ENCODE assay signal across 11 mouse cellular contexts in the genomic region with DNA sequence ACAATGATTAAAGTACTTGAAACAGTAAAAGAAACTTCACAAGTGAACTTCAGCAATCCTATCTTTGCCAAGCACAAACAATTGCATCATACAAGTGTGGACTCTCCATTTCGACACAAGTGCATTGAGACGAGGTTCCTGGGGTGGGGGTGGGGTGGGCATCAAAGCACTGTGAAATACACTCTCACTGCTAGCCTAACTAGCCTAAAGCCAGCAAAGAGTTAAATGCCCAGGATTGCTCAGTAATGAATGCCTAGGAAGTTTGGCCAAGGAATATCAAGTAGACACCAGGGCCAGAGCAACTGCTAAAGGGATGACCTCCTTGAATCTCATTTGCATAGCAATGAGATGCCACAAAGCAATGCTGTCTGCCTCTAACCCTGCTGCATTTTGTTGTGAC. TPM values are rescaled to one million over a fixed set of nuclear protein-coding genes. Genes with fewer than 3 reads are reported as not detected.
DNase-seq lines count a peak whose midpoint lies in the region; ATAC-seq and TF ChIP-seq lines count a peak whose summit lies in the region.
"Had no signal": no experiment of that assay in that cellular context is flagged by ENCODE, and none has a peak within 500 bp of the region (broad histone marks: within the 10 kb centered on the region; RNA-seq: fewer than 3 reads in every experiment).

No protein-coding gene starts in this region.

- DNase-seq in brain, embryonic 14.5 days (ENCODE audit: low read depth): peak; percentile 92
- DNase-seq in embryonic facial prominence, embryonic 10.5 days (ENCODE audit: low spot score): peak; percentile 10
- peak; percentile 49 for DNase-seq in hindbrain, embryonic 14.5 days (ENCODE audit: low spot score)
- no peak for DNase-seq in adrenal gland, adult 18-20 months (ENCODE audit: low spot score in 2 of 2)
- DNase-seq in heart, postnatal 14 days: no peak
- no peak for DNase-seq in thymus, postnatal 14 days
- DNase-seq: right cerebral cortex, postnatal 25 days had no signal

- H3K4me2 ChIP-seq in hindbrain, embryonic 14.5 days (replicated peaks): peak overlapping the region; percentile 32; the same call in 1 of the 2 replicates
- peak overlapping the region; percentile 39 for H3K4me2 ChIP-seq in midbrain, embryonic 12.5 days (replicated peaks)
- H3K4me2 ChIP-seq: limb, embryonic 12.5 days had no signal

- ATAC-seq in hindbrain, embryonic 14.5 days (ENCODE audit: low FRiP score): peak; percentile 91
- ATAC-seq in midbrain, embryonic 12.5 days (ENCODE audit: low FRiP score, low read depth): peak; percentile 97

- no peak overlapping the region for H3K27ac ChIP-seq in embryonic facial prominence, embryonic 10.5 days (replicated peaks)
- no peak overlapping the region for H3K27ac ChIP-seq in hindbrain, embryonic 14.5 days
- H3K27ac ChIP-seq in midbrain, embryonic 12.5 days (replicated peaks): peak overlapping the region; percentile 76
- H3K27ac ChIP-seq: limb, embryonic 12.5 days had no signal

- no peak for TF ChIP-seq CTCF in brain, embryonic 14.5 days (IDR thresholded peaks at IDR 0.05; ENCODE audit: borderline replicate concordance, extremely low read depth, insufficient read depth, insufficient read length)

- H3K9ac ChIP-seq in hindbrain, embryonic 14.5 days: no peak overlapping the region
- H3K9ac ChIP-seq in midbrain, embryonic 12.5 days (replicated peaks): no peak overlapping the region
- H3K9ac ChIP-seq: limb, embryonic 12.5 days had no signal

- no peaks in the 10 kb centered on the region for H3K27me3 ChIP-seq in embryonic facial prominence, embryonic 10.5 days (replicated peaks; ENCODE audit: low read depth, poor library complexity, severe bottlenecking)
- no peaks in the 10 kb centered on the region for H3K27me3 ChIP-seq in hindbrain, embryonic 14.5 days (ENCODE audit: control insufficient read depth, insufficient read depth, low read length)
- no peaks in the 10 kb centered on the region for H3K27me3 ChIP-seq in midbrain, embryonic 12.5 days
- H3K27me3 ChIP-seq: CH12.LX; limb, embryonic 12.5 days had no signal

- intact Hi-C loops in heart, postnatal 14 days (cut with DNase I): no loop called here

- H3K4me1 ChIP-seq in embryonic facial prominence, embryonic 10.5 days: peaks cover 10% of the 10 kb centered on the region; the same call in 1 of the 2 replicates
- peaks cover 32% of the 10 kb centered on the region for H3K4me1 ChIP-seq in hindbrain, embryonic 14.5 days (replicated peaks; ENCODE audit: control insufficient read depth, insufficient read depth, low read length)
- peaks cover 37% of the 10 kb centered on the region for H3K4me1 ChIP-seq in midbrain, embryonic 12.5 days

- WGBS in embryonic facial prominence, embryonic 10.5 days: 33% methylated on average over 2 of the region's 2 CpGs
- WGBS in hindbrain, embryonic 14.5 days: 9% methylated on average over 2 of the region's 2 CpGs
- 18% methylated on average over 2 of the region's 2 CpGs for WGBS in midbrain, embryonic 12.5 days

- no peaks in the 10 kb centered on the region for H3K36me3 ChIP-seq in embryonic facial prominence, embryonic 10.5 days (replicated peaks)
- H3K36me3 ChIP-seq in hindbrain, embryonic 14.5 days (replicated peaks; ENCODE audit: control insufficient read depth, insufficient read depth): no peaks in the 10 kb centered on the region
- H3K36me3 ChIP-seq in midbrain, embryonic 12.5 days: no peaks in the 10 kb centered on the region
- H3K36me3 ChIP-seq: limb, embryonic 12.5 days had no signal

- no peak overlapping the region for H3K4me3 ChIP-seq in embryonic facial prominence, embryonic 10.5 days
- no peak overlapping the region for H3K4me3 ChIP-seq in hindbrain, embryonic 14.5 days (replicated peaks; ENCODE audit: low read length)
- H3K4me3 ChIP-seq in midbrain, embryonic 12.5 days: no peak overlapping the region
- H3K4me3 ChIP-seq: limb, embryonic 12.5 days had no signal

- no peaks in the 10 kb centered on the region for H3K9me3 ChIP-seq in embryonic facial prominence, embryonic 10.5 days
- H3K9me3 ChIP-seq in hindbrain, embryonic 14.5 days (ENCODE audit: control insufficient read depth, low read length): no peaks in the 10 kb centered on the region
- H3K9me3 ChIP-seq in midbrain, embryonic 12.5 days: no peaks in the 10 kb centered on the region
- H3K9me3 ChIP-seq: limb, embryonic 12.5 days had no signal

- no peak for TF ChIP-seq POLR2A in brain, embryonic 14.5 days (IDR thresholded peaks at IDR 0.05; ENCODE audit: borderline replicate concordance, extremely low read depth, insufficient read depth, insufficient read length, poor library complexity, severe bottlenecking)

RNA-seq across cellular contexts. Expression of a gene that starts 16.3 kb away (rescaled TPM):
- 31.5 and 42.0 TPM in 2 replicates for polyA plus RNA-seq in brain, embryonic 14.5 days (2012; rRNA removed)
- polyA plus RNA-seq in embryonic facial prominence, embryonic 10.5 days (2016; fragmentation: Nextera tagmentation; extraction: Ambion mirVana): 2.8 and 3.4 TPM in 2 replicates
- polyA plus RNA-seq in hindbrain, embryonic 14.5 days (2014; fragmentation: Nextera tagmentation; extraction: Ambion mirVana): 17.5 and 18.7 TPM in 2 replicates
- 12.3 and 13.2 TPM in 2 replicates for polyA plus RNA-seq in midbrain, embryonic 12.5 days (2016; fragmentation: Nextera tagmentation; extraction: Ambion mirVana)
- total RNA-seq in adrenal gland, adult 18-20 months (2021): 1 to 10 TPM; 1.9 to 2.1 TPM
- total RNA-seq in heart, postnatal 14 days (2021): under 1 TPM; 0.57 to 0.88 TPM
- total RNA-seq: common myeloid progenitor, adult 5-6 weeks had no signal

Comparison
In these comparisons a context has a peak if more than half of its experiments do, and no peak if none do; other contexts are left out.
1. DNase-seq: peak in brain, embryonic 14.5 days (single experiment), embryonic facial prominence, embryonic 10.5 days (single experiment) and hindbrain, embryonic 14.5 days (single experiment); none in adrenal gland, adult 18-20 months (0 of 2), heart, postnatal 14 days (0 of 2) and thymus, postnatal 14 days (single experiment).